Mouse (Mus musculus): ENCODE data around the gene Mef2d.
A peak's percentile ranks its signal among the peaks of the same experiment; 100 is the strongest.

Mef2d gene

DNA sequence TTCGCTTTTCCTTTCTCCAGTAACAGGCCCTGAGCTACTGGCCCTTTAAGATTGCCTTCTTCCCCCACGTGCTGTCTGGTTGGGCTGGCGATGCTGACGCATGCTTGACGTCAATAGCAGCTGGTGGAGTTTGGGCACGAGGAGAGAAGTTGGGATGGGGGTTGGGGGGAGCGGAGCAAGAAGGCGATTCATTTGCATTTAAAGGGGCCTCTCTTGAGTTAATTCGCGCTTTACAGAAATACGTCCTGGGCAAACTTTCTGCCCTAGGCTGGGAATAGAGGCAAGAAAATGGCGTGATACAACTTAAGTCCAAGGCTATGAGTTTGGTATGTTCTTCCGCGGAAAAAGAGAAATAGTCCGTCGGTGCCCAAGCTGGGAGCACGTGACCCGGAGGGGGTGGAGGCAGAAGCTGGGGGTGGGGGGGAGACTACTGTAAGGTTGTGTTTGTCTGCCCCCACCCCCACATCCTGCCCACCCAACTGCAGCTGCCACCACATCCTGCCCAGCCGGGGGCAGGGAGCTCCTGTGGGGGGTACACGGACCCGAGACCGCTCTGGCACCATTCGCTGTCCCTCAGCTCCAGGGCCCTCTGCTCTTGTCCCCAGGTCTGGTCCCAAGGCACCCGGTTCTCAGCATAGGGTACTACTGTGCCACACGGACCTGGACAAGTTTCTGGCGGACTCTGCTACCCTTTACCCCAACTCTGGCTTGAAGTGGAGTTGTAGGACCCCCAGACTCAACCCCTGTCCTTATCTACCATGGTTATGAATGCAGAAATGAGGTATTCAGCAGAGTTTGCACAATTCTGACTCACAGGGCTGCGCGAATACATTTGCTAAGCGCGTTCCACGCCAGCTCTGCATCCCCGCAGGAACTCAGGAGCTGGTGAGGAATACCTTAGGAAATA is 3.6 kb upstream of the Mef2d start:
- peak; percentile 96 for DNase-seq (ENCODE audit: low spot score)

DNA sequence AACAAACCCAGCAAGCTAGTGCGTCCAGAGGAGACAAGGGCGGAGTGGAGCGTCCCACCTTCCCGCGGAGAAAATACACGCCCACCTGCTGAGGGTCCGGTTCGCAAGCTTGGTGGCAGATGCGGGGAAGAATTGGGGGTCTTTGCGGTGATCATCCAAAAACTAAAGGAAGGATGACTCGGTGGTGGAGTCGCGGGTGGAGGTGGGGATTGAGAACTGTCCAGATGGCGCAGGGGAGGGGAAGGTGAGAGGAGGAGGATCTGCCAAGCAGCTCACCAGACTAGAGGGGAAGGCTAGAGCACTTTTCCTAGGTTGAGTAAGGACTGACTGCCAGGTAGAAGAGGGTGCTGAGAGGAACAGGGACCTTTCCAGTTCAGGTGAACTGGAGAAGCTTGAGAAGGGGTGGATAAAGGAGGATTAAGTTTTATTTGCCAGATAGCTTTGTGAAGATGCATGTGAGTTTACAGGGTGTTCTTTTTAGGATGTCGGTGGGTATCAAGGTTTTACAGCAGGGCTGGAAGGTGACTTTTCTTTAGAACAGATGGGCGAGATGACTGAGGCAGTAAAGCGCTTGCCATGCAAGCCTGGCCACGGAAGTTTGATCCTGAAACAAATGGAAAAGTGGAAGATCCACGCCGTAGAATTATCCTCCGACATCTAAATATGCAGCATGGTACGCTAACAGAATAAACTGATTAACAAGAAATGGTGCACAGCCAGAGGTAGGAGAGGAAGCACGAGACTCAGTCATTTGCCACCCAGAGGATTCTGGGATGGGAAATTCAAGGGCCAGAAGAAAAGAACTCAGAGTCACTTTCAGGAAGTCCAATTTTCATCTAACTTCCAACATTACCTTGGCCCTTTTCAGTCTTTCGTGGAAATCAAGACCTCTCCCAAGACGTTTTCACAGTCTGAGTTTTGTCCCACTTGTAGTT is 2.7 kb upstream of the Mef2d start:
- no peak for DNase-seq (ENCODE audit: low spot score)

DNA sequence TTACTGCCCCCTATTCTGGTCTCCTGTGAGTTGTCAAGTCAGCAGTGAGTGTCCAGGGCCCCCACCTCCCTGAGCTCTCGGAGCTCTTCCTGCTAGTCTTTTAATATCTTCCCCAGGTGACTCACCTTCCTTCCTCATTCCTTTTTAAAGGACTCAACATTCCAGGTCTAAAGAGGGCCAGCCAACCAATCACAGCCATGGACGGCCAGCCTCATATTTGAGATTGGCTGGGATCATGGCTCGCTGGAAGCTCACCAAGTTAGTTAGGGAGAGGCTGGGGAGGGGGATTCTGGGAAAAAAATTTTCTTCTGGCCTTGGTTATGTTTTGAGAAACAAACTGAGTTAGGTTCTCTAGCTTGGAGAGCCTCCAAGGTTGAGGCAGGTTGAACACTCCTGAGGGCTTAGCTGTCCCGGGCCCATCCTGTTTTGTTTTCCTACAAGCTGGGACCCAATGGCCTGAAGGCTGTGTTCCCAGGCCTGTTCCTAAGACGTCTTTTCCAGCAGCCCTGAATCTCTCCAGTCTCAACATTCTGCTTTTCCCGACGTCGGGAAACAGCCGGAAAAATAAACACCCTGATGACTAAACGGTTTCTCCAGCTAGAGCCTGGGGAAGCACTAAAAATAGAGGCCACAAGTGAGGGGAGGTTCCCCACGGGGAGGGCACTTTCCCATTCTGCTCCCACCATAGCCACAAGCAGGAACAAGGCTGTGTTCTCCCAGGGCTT is 1.8 kb upstream of the Mef2d start:
- no peak for DNase-seq (ENCODE audit: low spot score)

DNA sequence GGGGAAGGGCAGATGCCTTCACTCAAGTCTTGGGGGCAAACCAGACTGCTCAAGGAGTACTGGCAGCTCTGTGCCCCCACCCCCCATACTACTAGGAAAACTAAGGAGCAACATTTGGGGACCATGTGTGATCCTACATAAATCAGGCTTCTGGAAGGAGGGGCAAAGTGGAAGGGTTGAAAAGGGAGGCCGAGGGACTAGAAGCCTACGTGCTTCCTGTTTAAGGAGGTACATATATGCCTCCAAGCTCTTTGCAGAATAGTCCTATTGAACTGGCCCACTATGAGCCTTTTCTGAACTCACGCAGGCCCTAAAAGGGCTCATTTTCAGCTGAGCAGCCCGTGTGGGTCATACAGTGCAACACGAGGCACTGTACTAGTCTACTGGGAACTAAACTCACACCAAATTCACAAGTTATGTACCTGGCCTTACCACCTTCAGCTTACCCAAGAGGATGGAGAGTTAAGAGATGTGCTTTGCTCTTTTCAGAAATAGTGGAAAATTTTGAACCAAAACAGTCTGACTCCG is 1.2 kb upstream of the Mef2d start:
- no peak for DNase-seq (ENCODE audit: low spot score)

DNA sequence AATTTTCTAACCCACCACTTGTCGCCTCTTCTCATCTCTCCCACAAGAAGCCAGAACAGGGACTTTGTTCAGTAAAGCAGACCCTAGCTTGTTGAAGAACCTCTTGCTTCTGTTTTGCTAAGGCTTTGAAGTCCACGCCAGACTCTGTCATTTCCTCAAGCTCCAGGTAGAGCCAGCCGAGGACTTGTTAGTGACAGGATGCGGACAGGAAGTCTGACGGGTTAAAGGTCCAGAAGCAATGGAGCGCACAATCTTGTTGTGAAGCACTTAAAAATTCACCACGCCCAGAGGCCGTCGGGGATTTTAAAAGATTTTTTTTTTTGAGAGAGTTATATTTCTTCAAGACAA is 759 bp upstream of the Mef2d start:
- peak; percentile 58 for DNase-seq (ENCODE audit: low spot score)

DNA sequence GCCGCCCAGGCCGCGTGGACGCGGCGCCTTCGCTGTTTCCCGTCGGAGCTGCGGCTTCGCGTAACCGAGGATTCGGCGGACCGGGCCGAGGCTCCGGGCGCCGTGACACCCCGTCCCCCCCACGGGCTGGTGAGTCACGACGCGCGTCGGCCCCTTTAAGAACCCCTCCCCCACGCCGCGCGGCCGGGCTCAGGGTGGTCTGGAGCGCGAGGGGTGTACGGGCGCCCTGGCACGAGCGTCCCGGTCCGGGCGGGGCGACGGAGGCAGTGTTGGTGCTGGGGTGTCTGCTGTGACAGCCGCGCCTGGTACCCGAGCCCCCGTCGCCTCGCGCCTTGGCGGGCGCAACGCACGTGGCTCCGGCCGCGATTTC is 359 bp downstream of the Mef2d start:
- DNase-seq (ENCODE audit: low spot score), result no peak

DNA sequence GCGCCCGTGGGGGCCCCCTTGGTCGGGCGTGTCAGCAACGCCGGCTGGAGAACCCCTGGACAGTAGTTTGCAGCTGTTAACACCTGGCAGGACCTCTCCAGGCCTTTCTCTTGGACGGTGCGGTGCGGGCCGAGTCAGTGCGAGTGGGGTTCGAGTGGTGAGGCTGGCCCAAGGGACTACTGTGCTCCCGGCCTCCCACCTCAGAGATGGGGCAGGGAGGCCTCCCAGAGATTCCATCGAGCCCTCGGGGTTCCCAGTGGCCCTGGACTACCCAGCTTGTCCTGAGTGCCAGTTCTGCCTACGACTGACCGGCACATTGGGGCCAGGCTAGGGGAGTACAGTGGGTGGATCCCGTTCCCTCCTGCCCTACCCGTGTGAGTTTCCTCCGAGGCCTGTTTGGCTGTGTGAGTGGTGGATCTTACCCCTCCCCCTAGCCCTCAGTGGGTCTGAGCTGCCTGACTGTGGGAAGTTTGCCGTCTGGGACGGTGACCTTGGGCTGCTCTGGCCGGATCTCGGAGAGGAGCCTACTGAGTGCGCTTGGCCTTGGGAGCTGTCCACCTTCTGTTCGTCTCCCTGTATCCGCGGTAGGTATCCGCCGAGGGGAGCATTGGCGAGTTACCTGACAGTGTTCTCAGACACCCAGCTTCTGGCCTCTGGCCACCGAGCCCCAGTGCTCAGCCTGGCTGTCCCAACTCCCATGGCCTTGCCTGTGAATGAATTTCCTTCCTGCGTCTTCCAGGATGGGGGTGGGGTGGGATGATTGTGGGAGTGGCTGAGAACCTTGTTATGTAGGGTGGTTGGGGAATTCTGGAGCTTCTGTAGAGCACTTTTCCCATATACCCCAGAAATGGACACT is 972 bp downstream of the Mef2d start:
- DNase-seq (ENCODE audit: low spot score), result no peak

DNA sequence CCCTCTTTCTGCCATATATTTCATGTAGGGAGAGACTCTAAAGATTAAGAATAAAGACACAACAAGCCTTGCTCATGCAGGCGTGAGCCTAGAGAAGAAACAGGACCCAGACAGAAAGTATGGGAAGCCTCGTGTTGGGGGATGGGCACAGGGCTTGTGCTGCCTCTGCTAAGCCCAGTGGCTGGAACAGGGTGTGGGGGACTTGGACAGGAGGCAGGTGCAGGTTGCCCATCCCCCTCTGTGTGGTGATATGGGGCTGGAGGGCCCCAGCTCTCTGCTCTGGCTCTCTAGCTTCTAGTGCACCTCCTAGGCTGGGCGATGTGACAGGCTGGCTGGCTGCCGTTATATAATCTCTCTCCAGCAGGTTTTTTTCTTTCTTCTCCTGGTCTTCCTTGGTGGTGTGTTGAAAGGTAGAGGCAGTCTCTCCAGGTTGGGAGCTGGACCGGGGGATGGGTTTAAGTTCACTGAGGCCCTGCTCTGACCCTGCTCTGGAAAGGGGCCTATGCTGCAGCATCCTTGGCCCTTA is 1.9 kb downstream of the Mef2d start:
- no peak for DNase-seq (ENCODE audit: low spot score)

DNA sequence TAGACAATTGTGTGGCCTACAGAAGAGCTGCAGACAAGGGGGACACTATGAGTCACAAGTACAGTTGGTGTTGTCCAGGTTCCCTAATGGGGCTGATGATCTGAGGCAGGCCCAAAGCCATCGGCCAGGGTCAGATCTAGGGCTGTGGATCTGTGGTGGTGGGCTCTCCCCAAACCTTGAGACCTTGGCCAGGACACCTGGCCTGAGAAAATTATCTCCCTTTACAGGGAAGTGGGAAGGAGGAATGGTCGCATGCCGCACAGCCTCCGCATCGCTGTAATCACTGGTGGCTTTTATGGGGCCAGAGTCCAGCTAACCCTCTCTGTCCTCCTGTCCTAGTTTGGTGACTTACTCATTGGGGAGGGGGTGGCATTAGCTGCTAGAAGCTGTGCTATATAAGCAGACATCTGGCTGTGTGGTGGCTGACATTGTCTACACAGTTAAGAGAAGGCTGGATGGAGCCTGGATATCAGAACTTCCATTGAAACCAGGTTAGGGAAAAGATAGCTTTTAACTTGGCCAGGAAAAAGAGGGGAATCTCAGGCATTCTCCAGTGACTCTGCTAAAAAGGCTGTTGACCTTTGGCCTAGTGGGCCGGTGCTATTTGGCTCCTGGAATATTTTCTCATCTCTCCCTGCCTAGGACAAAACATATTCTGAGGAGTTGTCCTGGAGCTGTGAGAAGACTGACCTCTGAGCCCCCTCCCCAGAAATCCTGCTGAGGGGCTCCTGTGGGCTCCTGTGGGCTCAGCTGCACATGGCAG is 2.7 kb downstream of the Mef2d start:
- no peak for DNase-seq (ENCODE audit: low spot score)

DNA sequence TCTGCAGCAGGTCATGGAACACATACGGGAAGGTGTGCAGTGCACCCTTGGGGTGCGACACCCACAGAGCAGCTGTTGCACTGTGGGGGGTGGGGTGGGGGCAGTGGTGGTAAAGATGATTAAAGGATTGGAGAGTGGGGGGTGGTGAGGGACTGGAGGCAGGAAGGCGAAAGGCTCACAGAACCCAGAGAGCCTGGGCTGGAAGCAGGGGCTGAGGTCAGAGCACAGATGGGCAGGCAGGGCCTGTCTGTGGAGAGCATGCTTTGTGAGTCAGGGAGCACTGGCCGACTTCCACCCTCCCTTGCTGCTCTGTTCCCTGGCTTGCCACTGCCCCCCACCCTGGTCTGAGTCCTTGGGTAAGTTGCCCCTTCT is 3.2 kb downstream of the Mef2d start:
- no peak for DNase-seq (ENCODE audit: low spot score)

DNA sequence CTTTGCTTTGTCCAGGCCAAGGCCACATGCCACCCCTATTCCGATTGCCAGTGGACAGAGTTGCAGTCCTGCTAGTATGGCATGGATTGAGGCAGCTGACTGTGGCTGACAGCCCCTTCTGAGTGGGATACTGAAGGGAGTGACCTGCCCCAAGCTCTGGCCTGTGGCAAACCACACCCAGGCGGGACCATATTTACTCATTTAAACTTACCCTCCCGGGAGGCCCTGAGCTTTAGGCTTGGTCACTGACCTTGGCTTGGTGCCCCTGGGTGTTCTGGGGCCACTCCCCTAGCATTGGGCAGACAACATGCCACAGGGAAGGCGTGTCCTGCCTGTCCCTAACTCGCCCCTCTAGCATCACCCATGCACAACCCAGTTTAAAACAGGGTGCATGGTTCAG is 3.8 kb downstream of the Mef2d start:
- no peak for DNase-seq (ENCODE audit: low spot score)

DNA sequence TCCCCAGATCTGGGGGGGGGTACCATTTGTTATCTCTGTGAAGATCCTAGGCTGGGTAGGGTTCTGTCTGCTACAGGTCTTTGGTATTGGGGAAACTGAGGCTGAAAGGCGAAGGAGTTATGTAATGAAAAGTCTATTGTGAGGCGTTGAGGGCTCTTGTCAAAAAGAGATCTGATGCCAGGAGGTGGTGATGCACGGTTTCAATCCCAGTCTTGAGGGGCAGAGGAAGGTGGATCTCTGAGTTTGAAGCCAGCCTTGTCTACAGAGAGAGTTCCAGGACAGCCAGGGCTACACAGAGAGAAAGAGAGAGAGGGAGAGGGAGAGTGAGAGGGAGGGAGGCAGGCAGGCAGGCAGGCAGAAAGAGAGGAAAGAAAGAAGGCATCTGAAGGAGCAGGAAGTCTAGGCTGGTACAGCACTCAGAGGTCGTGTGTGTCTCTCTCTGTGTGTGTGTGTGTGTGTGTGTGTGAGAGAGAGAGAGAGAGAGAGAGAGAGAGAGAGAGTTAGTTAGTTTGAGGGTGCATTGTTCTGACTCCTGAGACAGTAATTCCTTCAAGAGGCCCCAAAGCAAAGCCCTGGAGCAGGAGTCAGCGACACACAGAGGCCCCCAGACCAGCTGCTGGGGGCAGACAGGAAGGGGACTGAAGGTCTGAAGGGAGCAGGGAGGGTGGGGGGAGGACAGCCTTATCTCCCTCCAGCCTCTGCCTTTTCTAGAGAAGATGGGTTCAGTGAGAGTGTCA is 4.4 kb downstream of the Mef2d start:
- no peak for DNase-seq (ENCODE audit: low spot score)

DNA sequence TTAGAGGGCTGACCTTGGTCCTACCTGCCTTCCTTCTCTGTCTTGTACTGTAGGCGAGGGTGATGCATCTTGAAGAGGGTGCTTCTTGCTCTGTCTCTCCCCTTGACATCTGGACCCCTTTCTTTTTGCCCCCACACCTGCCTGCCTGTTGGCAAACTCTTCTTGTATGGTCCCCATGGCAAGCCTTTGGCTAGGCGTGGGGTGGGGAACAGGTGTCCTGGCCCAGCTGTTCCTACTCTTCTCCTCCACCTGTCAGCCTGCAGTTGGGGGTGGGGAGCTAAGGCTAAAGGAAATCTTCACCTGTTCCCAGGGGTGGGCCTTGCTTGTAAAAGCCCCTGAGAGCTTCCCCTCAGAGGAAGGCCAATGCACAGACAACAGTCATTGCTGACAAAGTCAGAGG is 5.3 kb downstream of the Mef2d start:
- DNase-seq (ENCODE audit: low spot score), result no peak

DNA sequence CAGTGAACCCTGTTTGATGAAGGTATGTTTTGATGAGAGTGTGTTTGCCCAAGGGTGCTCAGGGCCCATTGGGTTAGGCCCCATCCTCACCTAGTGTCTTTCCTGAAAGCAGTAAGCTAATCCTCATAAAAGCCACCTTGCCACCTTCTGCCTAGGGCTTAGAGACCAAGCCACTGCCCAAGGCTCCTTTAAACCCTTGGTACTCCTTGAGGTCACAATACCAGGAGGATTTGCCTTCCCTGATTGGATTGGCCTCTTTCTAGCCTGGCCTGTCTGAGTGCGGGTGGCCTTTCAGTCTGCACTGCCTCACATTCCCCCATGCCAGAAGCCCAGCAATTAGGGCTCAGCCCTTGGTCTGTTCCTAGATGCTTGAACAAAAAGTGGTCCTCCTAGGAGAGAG is 5.7 kb downstream of the Mef2d start:
- no peak for DNase-seq (ENCODE audit: low spot score)

DNA sequence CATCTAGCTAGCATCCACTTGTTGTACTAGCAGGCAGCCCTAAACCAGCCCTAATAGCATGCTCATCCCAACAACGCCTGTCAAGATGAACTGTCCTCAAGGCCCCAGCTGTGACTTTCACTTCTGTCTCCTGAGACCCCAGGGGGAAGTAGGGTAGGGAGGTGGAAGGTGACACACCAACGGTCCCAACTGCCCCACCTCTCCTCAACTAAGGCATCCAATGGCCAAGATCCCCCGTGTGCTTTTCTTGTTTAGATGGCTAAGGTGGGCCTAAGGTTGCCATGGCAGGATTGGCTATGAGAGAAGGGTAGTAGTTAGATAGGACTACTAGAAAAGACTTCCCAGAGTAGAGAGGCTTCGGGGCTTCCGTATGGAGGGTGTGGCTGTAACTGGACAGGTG is 6.2 kb downstream of the Mef2d start:
- DNase-seq (ENCODE audit: low spot score), result no peak

DNA sequence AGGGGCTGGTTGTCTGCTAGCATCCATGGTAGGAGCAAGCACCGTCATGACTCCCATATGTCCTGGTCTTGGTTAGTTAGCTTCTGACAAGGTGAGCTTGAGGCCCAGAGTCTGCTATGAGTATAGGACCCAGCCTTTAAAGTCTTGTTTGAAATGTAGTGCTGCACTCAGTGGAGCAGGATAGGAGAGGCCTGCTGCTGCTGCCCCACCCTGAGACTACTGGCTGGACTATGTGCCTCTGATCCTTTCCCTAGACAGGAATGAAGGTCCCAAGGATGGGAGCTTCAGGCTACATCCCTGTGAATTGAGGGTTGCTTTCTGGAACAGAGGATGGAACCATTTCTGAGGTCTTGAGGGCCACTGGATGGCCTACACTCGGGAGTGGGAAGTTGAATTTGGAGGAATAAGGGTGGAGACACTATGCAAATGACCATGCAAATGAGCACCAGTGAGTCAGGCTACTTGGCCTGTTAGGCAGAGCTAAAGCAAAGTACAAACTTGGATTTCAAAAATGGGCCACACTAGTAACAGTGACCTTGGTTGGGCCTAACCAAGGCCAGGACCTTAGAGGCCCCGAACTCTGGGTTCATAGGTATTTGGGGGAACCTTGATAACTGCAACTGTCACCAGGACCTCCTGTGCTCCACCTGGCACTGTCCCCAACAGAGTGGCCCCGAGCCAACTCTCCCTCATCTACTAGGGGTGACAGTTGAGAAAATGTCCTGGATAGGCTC is 6.8 kb downstream of the Mef2d start:
- no peak for DNase-seq (ENCODE audit: low spot score)

DNA sequence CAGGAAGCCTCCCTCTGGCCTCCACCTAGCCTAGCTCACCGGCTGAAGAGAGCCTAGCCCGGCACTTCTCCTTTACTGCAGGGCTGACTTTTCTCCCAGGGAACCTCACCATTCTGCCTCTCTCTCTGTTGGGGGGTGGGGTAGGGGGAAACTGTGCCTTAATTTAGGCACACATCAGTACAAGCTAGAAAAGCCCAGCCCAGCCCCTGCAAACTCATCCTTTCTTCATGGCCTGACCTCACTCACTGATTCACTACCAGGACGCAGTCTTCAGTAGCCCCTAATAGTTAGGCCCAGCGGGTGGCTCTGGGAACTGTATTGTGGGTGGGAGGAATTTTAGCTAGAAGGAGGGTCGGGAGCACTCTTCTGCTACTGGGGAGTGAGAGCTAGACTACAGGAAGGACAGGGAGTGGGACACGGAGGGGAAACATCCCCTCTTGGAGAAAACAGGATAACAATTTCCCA is 7.4 kb downstream of the Mef2d start:
- DNase-seq (ENCODE audit: low spot score), result no peak

DNA sequence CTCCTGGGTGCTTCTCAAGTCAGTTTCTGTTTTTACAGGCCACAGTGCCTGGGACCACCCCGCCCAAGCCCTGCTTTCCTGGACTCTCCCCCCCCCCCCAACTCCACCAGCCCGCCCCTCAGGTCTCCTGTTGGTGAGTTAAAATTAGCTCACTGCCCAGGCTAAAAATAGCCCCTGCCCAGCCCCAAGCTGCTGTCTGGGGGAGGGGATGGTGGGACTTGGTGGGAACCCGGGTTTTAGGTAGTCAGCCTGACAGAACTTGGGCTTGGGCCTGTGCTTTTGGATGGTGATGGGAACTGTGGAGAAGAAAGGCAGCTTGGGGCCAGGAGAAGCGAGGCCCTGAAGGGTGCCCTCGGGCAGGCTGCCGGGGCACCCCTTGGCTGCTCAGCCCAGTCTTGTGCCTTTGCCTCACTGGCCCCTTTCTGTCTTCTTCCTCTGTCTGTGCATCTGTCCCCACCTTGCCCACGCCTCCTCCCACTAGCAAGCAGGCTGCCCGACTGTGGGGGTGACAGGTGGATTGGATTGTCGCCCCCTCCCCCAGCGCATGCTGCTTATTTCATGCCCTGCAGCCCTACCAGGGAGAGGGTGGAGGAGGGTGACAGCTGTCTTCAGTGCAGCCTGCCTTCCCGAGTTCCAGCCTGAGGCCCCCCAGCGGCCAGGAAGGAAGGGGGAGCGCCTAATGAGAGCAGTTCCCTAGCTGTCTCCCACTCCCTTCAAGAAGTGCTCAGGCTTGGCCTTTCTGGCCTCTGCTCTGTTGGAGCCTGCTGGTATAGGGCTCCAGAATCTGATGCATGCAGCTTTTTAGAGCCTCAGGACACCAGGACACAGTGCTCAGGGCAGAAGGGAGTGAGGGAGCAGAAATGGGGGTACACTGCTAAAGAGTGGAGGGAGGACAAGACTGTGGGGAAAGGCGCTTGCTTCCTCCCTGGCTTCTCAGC is 8.2 kb downstream of the Mef2d start:
- no peak for DNase-seq (ENCODE audit: low spot score)

All from embryo, embryonic 10 days (tissue).